Mouse (Mus musculus): ENCODE measurements at regions not wholly inside any gene's neighbourhood (a gene's known extent, or its start where the extent isn't known, plus 50 kb on each side); places are given as distances from the start of the nearest gene placed in this dataset.

DNA sequence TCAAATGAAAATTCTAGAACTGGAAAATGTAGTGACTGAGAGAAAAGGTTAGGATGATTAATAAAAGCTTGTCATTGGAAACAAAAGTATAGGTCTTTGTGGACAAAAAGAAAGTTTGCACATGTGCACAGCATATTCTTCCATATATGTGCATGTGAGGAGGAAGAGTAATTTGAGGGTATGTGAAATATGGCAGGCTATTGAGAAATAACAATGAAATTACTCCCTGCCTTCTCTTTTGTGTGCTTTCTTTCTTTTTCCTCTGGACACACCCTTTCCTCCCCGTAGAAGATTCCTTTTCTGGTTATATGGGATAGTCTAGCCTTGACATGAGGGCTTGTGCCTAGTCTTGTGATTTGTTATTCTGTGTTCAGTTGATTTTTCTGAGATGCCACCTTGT lies 301.9 kb downstream of the Ptprc start:
- DNase-seq (ENCODE audit: inconsistent age in 2 of 2, low spot score in 1 of 2): no peak

DNA sequence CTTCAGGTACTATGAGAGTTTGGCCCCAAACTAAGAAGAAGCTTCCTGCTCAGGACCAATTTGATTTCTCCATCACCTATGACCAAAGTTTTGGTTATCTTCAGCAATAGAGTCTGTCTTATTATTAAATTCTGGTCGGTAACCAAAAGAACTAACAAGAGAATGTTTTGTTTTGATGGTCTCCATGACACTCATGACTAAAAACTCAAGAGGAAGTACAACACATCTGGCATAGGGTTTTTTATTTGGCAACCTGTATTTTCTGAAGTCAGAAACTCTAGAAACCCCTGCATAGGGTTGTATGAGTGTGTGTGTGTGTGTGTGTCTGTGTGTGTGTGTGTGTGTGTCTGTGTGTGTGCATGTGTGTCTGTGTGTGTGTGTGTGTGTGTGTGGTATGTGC lies 310.5 kb downstream of the Ptprc start:
- DNase-seq (ENCODE audit: inconsistent age in 2 of 2, low spot score in 1 of 2): no peak

DNA sequence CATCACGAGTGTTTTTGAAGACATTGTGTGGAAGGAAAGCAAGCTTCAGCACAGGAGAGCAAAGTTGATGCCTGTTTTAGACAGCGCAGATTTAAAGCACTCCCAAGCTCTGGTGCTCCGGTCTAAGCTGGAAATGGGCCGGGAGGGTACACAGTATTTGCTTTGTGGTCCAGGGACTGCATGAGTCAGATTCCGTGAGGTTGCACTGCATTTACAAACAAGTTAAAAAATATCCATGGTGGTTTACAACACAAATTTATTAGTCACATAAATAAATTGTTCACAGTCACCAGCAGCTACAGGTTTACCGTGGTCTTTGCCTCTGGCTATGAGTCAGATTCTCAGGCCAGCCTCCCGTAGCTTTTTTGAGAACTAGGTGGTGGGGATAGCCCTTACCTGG lies 312.0 kb downstream of the Ptprc start:
- no peak for DNase-seq (ENCODE audit: inconsistent age in 2 of 2, low spot score in 1 of 2)

DNA sequence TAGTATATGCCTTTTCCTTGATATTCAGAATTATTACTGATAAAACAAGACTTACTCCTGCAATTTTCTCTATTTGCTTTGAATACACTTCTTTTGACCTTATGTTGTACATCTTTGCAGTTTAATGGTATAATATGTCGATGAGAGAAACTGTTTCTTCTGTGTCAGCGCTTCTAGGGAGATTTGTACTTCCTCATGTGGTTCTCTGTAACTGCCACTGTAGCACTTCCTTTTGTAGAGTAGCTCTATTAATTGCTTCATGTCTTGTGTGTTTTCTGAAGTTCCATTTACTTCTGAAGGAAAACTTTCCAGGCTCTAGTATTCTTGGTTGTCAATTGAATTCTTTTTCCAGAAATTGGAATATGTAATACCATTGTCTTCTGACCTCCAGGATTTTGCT lies 323.2 kb downstream of the Ptprc start:
- no peak for DNase-seq (ENCODE audit: inconsistent age in 2 of 2, low spot score in 1 of 2)

DNA sequence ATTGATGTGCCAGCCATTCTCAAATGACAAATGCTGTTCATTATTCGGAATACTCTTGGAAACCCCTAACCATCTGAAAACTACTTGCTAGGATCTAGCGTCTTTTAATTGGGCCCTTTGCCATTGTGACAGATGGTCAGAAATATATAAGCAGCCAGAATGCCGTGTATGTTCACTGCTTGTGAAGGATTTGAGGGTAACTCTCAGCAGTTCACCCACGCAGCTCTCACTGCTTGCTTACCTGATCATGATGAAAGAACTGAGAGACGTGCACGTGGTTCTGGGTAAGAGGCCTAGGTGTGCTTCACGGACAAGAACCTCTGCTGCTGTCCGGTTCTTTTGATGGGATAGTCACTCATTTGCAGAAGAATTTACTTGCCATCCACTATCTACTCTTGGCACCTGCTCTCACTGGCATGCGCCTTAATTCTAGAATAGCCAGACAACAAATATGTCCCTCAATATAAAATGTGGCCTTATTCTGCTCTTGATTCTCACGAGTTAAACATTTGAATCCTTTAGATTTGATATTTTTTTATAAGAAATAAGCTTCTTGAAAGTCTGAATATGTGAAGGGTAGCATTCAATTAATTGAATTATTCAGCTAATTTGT lies 328.1 kb downstream of the Ptprc start:
- no peak for DNase-seq (ENCODE audit: inconsistent age in 2 of 2, low spot score in 1 of 2)

DNA sequence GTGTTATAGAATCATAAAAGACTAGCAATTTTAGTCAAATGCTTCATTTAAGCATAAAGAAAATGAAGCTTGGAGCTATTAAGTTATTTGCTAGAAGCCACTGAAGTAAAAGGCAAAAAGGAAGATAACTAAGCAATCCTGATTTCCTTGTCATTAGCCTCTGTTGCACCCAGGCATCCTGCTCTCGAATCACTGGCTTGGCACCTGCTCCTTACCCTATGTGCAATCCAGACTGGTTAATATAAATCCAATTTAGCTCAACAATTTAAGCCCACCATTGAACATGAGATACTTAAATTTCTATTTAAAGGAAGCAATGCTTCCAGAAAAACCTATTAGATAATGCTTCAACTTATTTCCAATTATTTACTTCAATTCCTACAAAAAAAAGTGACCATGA lies 328.7 kb downstream of the Ptprc start:
- no peak for DNase-seq (ENCODE audit: inconsistent age in 2 of 2, low spot score in 1 of 2)

DNA sequence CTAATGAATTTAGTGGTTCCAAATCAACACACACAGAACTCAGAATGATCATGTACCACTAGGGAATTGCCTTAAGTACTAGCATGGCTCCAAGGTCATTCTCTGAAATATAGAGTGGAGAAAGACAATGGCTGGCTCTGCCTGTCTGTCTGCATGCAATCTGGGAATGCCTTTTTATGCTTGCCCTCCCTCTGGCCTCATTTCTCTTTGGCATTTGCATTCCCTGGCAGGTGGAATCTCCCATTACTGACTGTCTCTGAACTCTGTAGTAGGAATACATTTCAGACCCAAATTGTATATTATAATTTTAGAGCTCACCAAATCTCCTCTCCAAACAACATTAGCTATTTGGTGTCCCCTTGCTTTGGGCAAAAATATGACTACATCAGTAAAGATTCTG lies 335.0 kb downstream of the Ptprc start:
- no peak for DNase-seq (ENCODE audit: inconsistent age in 2 of 2, low spot score in 1 of 2)

DNA sequence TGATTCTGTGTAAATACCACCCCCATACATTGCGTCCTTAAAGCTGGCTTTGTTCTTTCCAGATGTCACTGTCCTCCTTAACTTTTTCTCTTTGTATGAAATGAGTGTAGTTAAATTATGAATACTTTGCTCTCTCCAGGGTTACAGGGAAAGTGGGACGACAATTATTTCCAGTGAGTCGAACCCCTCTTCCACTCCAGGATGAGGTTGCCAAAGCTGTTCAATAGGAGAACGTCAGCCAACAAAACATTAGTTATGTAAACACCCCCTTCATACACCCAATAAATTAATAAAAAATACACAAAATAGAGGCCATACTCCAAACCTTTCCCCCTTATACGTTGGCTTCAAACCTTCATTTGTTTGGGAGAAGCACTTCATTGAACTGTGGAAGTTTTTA lies 335.8 kb downstream of the Ptprc start:
- DNase-seq (ENCODE audit: inconsistent age in 2 of 2, low spot score in 1 of 2): no peak

DNA sequence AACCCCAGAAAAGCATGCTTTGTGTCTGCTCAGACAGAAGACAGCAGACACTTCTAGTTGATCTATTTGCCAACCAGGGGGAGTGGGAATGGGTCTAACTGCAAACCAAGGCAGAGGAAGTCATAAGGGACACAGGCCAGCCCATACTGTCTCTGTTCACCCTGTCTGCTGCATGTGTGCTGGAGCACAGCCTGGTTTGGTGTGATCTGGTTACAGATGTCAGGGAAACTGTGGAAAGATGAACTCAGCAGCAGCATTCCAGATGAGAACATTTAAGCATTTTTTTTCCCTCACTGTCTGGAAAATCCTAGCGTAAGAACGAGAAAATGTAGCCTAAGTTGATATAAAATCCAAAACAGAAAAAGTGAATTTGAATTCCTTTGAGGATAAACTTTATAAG lies 336.2 kb downstream of the Ptprc start:
- DNase-seq (ENCODE audit: inconsistent age in 2 of 2, low spot score in 1 of 2): no peak

DNA sequence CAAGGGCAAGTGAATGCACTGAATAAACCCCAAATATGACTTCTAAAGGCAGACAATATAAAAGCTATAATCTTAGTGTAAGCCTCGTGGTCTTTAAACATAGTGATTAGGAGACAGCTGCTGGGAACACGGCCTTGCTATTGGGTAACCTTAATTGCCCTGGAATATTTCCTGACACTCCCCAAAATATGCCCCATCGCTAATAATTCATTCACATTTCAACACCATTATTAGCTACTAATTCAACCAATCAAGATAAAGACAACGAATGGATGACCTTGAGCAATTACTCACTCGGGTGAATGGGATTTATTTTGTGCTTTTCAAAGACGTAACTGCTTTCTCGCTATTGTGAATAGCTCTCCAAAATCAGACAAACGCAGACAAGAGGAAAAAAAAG lies 337.2 kb downstream of the Ptprc start:
- DNase-seq (ENCODE audit: inconsistent age in 2 of 2, low spot score in 1 of 2): peak in 1 of 2 experiments; percentile 65

DNA sequence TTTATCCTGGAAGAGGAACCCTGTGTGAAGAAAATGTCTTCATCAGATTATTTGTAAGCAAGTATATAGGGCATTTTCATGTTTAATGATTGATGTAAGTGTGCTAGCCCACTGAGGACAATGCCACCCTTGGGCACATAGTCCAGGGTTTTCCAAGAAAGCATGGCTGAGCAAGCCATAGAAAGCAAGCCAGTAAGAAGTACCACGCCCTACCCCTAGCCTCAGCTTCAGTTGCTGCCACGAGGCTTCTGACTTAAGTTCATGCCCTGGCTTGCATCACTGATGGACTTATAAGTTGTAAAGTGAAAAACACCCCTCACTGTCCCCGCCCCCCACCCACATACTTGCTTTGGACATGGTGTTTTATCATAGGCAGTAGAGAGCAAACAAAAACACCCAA lies 342.0 kb downstream of the Ptprc start:
- no peak for DNase-seq (ENCODE audit: inconsistent age in 2 of 2, low spot score in 1 of 2)

DNA sequence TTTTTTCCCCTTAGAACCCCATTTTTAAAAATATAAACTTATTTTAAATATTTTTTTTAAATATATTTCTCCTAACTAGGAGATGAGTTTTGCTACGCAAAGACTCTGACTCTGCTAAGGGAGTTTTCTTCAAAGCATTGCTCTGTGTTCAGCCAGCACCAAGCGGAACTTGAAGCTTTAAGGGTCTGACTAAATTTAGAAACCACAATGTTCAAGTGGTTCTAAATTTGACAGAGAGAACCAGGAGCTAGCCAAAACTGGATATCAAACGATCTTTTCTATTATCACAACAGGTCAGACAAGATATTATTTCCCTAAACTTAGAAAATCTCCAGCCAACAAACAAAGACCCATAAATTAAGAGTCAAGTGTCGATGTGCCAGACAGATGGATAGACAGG lies 344.2 kb downstream of the Ptprc start:
- no peak for DNase-seq (ENCODE audit: inconsistent age in 2 of 2, low spot score in 1 of 2)

DNA sequence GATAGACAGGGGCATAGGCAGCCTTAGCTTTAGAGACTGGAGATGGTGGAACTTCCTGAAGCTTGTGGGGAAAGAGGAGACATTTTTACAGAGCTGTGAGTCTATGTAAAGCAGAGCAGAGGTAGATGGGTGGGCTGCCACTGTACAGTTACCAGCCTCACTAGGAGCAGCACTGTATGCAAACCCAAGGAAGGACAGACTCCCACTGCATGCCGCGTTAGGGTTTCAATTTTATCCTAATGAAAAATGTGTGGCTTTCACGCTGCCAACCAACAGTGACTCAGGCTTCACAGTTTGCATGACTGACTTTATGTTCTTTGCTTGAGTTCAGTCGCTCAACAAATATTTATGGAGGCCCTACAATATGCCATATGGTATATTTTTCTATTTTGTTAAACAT lies 348.1 kb downstream of the Ptprc start:
- no peak for DNase-seq (ENCODE audit: inconsistent age in 2 of 2, low spot score in 1 of 2)

DNA sequence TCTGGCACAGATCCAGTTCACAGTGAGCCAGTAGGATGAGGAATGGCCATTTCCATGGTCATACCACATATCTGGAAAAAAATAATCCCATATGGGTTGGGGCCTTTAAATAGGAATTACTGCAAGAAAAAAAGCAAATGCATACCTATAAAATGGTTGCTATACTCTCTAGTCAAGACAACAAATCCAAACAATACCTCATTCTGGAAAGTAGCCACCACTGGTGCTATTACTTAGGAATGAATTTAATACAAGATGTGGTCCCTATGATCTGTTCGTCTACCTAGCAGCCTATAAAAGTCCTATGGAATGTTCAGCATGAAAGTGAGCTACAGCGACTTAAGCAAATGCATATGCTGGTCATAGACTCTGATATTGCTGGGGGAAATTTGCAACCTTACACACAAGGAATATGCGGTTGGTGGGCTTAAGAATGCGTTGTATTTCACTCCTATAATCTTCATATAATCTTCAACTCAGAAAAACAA lies 360.1 kb downstream of the Ptprc start:
- no peak for DNase-seq (ENCODE audit: inconsistent age in 2 of 2, low spot score in 1 of 2)

DNA sequence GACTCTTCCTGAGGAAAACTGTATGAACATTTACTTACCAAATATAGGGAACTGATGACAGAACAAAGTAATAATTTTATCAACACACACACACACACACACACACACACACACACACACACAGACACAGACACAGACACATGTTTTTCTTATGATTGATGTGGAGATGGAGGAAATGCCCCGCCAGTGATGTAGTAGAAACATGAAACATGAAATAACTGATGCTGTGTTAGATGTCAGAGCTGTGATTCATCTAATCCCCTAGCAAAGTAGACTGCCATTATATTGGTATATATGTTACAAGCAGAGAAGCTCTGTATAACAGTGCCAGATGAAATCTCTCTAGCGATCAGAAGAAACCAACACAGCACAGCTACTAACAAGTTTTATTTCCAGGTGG lies 361.0 kb downstream of the Ptprc start:
- DNase-seq (ENCODE audit: inconsistent age in 2 of 2, low spot score in 1 of 2): no peak

DNA sequence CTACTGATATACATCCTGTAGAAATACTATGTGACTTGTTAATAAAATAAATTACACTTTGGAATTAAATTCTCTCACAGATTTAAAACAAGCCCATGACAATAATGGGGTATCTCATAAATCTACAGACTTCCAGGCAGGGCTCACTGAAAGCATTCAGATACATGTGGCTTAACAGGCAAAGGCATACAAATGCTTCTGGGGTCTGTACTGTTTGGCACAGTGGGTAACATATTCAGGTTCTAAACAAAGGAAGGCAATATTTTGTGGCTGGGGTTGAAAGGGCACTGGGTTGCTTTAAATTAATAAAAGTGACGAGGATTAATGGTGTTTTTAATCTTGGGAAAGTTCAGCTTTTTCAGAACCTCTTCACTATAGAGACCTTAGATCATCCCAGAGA lies 361.8 kb downstream of the Ptprc start:
- DNase-seq (ENCODE audit: inconsistent age in 2 of 2, low spot score in 1 of 2): no peak

DNA sequence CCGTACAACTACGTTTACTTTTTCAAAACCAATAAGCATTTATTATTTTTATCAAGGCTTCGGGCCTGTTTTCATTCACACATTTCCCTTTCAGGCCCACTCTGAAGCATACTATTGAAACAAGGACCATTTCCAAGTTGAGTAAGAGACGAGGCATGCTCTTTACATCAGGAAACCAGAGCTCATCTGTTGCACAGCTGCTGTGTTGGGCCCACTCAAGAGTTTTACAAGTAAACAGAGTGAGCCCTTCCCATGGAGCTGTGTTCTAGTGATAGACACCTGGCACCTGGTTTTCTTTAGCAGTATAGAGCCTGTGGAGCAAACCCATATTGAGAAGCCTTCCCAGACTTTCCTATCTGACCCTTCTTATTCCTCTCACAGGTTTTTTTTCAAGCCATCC lies 363.5 kb downstream of the Ptprc start:
- no peak for DNase-seq (ENCODE audit: inconsistent age in 2 of 2, low spot score in 1 of 2)

DNA sequence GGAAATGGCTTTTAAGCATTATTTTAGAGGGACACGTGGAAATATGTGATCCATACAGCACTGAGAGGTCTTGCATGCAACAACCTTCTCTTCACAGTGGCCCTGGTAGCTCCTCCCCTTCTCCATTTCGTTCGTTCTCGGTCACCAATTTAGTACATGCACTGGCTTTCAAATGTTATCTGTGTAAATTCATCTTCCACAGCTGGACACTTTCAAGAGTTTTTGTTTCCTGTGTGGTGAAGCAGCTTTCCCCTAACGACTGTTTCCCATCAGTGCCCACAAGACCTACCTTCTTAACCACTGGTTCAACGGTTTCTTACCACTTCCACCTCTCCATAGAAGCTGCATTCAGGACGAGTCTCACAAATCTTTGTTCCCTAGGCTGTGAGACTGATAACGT lies 368.8 kb downstream of the Ptprc start:
- no peak for DNase-seq (ENCODE audit: inconsistent age in 2 of 2, low spot score in 1 of 2)

DNA sequence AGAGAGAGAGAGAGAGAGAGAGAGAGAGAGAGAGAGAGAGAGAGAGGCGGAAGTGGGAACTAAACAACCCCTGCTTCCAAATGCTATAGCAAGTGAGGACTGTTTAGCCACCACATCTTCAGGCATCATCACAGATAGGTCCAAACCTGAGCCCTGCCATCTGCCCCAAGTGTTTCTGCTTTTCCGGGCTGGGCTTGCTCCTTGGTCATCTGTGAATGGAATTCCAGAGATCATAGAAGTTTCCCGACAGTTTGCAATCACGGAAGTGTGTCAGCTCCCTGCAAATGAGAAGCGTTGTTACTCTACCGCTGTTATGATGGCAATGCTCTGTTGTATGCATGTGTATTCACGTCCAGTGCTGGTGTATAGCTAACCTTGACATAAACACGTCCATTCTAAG lies 369.3 kb downstream of the Ptprc start:
- DNase-seq (ENCODE audit: inconsistent age in 2 of 2, low spot score in 1 of 2): no peak

DNA sequence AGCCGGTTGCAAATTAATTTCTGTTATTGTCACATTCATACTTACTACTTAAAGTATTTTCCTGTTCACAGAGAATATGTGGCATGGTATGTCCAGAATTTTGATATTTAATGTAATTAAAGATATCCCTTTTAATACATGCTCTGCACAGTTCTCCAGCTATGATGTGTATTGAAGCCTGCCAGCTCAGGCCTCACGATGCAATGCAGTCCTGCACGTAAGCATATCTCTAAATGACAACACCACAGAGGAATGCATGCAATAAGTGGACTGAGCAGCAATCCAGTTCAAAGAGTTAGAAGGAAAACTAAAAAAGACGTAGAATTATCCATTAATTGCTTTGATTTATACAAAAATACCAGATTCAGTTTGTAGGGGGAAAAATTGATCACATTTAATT lies 373.4 kb downstream of the Ptprc start:
- no peak for DNase-seq (ENCODE audit: inconsistent age in 2 of 2, low spot score in 1 of 2)

DNA sequence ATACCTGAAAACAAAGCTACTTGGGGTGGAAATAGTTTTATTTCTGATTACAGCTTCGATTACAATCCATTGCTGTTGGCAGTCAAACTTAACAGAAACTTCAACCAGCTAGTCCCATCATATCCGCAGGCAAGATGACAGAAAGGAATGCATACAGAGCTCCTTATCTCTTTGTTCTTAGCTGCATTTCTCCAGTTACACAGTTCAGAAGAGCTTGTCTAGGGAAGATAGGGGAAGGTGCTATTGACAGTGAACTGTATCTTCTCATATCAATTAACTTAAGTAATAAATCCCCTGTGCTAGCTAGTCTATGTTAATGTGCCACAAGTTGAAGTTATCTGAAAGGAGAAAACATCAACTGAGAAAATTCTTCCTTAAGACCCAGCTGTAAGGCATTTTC lies 374.8 kb downstream of the Ptprc start:
- DNase-seq (ENCODE audit: inconsistent age in 2 of 2, low spot score in 1 of 2): no peak

DNA sequence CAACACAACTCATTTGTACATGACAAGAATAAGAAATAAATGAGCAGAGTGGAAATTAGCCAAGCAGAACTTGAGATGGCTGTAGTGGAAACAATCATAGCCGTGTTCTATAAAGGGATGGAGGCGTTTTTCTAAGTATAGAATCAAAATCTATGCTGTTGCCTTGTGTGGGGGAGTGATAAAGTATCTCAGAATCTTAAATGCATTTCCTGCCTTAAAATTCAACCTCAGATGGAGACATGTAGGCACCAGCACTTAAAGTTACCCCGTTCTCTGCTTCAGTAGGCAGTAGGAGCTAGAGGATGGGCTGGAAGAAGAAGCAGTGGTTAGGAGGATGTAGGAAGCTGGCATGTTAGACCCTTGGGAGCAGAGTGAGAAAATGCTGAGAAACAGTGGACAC lies 386.7 kb downstream of the Ptprc start:
- DNase-seq (ENCODE audit: inconsistent age in 2 of 2, low spot score in 1 of 2): no peak

DNA sequence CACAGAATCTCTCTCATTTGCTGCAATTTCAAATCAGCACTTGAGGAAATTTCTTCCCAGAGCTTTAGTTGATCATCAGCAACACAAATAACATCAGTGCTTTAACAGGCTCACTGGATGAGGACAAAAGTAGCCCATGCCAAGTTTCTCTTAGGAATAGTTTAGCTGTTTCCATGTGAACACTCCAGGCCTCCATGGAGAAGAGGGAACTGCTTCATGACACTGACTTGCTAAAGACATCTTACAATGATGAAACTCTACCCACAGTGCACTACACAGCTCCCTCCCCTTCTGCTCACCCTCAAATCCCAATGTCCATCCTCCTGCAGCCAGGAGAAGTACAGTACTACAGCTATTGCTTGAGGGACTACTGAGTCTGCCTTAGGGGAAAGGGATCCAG lies 388.9 kb downstream of the Ptprc start:
- no peak for DNase-seq (ENCODE audit: inconsistent age in 2 of 2, low spot score in 1 of 2)

DNA sequence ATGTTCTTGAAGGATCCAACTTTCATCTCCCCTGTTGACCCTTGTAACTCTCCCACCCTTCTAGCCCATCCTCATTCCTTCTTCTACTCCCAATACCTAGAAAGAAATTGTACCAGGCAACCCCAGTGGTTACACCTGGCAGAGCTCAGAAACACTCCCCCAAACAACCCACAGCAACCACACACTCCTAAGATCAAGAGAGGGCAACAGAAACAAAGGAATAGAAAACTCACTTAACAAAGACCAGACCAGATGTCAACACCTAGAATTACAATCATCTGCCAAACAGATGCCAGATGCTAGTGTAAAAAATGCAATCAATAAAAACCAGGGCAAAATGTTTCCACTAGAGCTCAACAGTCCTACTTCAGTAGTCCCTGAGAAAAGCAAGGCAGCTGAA lies 400.9 kb downstream of the Ptprc start:
- DNase-seq (ENCODE audit: inconsistent age in 2 of 2, low spot score in 1 of 2): no peak

Data from adrenal gland, adult (tissue).